Mouse (Mus musculus): ENCODE results near the gene Sfxn3.

DNA sequence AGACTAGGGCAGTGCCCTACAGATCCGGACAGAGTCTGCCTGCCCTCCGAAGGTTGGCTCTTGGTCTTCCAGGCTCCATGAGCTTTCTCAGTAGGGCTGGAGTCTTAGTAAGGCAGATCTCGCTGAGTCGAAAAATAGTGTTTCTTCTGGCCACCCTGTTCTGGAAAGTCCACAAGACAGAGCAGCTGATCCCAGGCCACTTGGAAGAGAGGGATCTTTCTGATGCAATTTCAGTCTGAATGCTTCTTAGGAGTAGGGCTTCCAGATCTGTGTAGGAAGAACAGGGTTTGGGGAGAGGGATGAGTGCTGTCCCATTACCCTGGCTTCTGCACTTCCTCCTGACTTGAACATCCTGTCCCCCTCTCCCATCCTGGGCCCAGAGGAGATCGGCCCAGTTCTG lies 1.7 kb upstream of the Sfxn3 start, which contains the start of gene Pdzd7:
- TF ChIP-seq EP300 (optimal IDR thresholded peaks at IDR 0.05): no peak
- TF ChIP-seq CTCF (IDR thresholded peaks at IDR 0.05; ENCODE audit: low read depth): no peak
